Mouse (Mus musculus): Measurements from ENCODE around the gene Ovca2.

Gene Ovca2

GRCm38 (mm10) chr11:75178672-75179208 is at the start of gene Ovca2:
Gene Ovca2, minus strand, starts transcription at chr11:75178835.
- peak; percentile 88 to 89 for DNase-seq

GRCm38 (mm10) chr11:75227632-75228031 is 49.0 kb upstream of the Ovca2 start:
- no peak for DNase-seq

- DNase-seq = no peak
Observed at GRCm38 (mm10) chr11:75224835-75225234, 46.2 kb upstream of the Ovca2 start.

GRCm38 (mm10) chr11:75224062-75224461 is 45.4 kb upstream of the Ovca2 start:
- no peak for DNase-seq

- no peak for DNase-seq
Observed at GRCm38 (mm10) chr11:75220517-75221145, 42.0 kb upstream of the Ovca2 start.

- DNase-seq = peak; percentile 55 to 59
Observed at GRCm38 (mm10) chr11:75220115-75220514, 41.5 kb upstream of the Ovca2 start.

GRCm38 (mm10) chr11:75214081-75214950 is 35.7 kb upstream of the Ovca2 start:
- no peak for DNase-seq

GRCm38 (mm10) chr11:75213372-75214080 is 34.9 kb upstream of the Ovca2 start:
- DNase-seq = peak; percentile 62 to 69

- DNase-seq = peak; percentile 51 to 53
Observed at GRCm38 (mm10) chr11:75212876-75213275, 34.2 kb upstream of the Ovca2 start.

- peak; percentile 54 to 58 for DNase-seq
Observed at GRCm38 (mm10) chr11:75212031-75212667, 33.5 kb upstream of the Ovca2 start.

- no peak for DNase-seq
Observed at GRCm38 (mm10) chr11:75210755-75211154, 32.1 kb upstream of the Ovca2 start.

GRCm38 (mm10) chr11:75210093-75210492 is 31.5 kb upstream of the Ovca2 start:
- no peak for DNase-seq

- DNase-seq = no peak
Observed at GRCm38 (mm10) chr11:75209363-75209762, 30.7 kb upstream of the Ovca2 start.

- no peak for DNase-seq
Observed at GRCm38 (mm10) chr11:75206347-75206746, 27.7 kb upstream of the Ovca2 start.

- DNase-seq = no peak
Observed at GRCm38 (mm10) chr11:75204472-75204871, 25.8 kb upstream of the Ovca2 start.

GRCm38 (mm10) chr11:75203926-75204325 is 25.3 kb upstream of the Ovca2 start:
- no peak for DNase-seq

GRCm38 (mm10) chr11:75201721-75202120 is 23.1 kb upstream of the Ovca2 start:
- peak in 1 of 2 experiments; percentile 27 for DNase-seq

- peak; percentile 7 to 17 for DNase-seq
Observed at GRCm38 (mm10) chr11:75200935-75201334, 22.3 kb upstream of the Ovca2 start.

GRCm38 (mm10) chr11:75199951-75200350 is 21.3 kb upstream of the Ovca2 start:
- peak in 1 of 2 experiments; percentile 1 for DNase-seq

GRCm38 (mm10) chr11:75198792-75199191 is 20.2 kb upstream of the Ovca2 start:
- peak; percentile 70 for DNase-seq

- DNase-seq = peak in 1 of 2 experiments; percentile 15
Observed at GRCm38 (mm10) chr11:75197956-75198355, 19.3 kb upstream of the Ovca2 start.

- DNase-seq = no peak
Observed at GRCm38 (mm10) chr11:75196131-75196530, 17.5 kb upstream of the Ovca2 start.
